ENCODE assay signal across 8 mouse cellular contexts in genomic region chr17:24211631-24212440, GRCm38 (mm10). TPM values are rescaled to one million over a fixed set of nuclear protein-coding genes. Genes with fewer than 3 reads are reported as not detected.
DNase-seq lines count a peak whose midpoint lies in the region; ATAC-seq and TF ChIP-seq lines count a peak whose summit lies in the region.

No protein-coding gene starts in this region.

- H3K27me3 ChIP-seq in testis, adult 2 months (ENCODE audit: control insufficient read depth, insufficient read depth, low read length), result no peaks in the 10 kb centered on the region
- H3K27me3 ChIP-seq in limb, embryonic 10.5 days (ENCODE audit: low read depth, poor library complexity, severe bottlenecking), result peaks cover 12% of the 10 kb centered on the region
- peaks cover 15% of the 10 kb centered on the region; the same call in 1 of the 2 replicates for H3K27me3 ChIP-seq in midbrain, embryonic 14.5 days (ENCODE audit: control insufficient read depth, insufficient read depth, low read length)

- no peaks in the 10 kb centered on the region for H3K9me3 ChIP-seq in limb, embryonic 10.5 days (replicated peaks)
- no peaks in the 10 kb centered on the region for H3K9me3 ChIP-seq in midbrain, embryonic 14.5 days (ENCODE audit: control insufficient read depth, low read length)

- H3K4me3 ChIP-seq in testis, adult 2 months (ENCODE audit: control insufficient read depth, low read depth, low read length), result peak overlapping the region; percentile 8; the same call in 1 of the 2 replicates
- H3K4me3 ChIP-seq in limb, embryonic 10.5 days, result peak overlapping the region; percentile 70
- peak overlapping the region; percentile 53 for H3K4me3 ChIP-seq in midbrain, embryonic 14.5 days (replicated peaks; ENCODE audit: low read depth, low read length)

- no peak for DNase-seq in testis, postnatal 14 days (ENCODE audit: low spot score)
- DNase-seq in kidney, adult 18-20 months, result peak; percentile 52
- DNase-seq in limb, embryonic 10.5 days (ENCODE audit: low spot score), result peak; percentile 85
- peak; percentile 91 for DNase-seq in midbrain, embryonic 14.5 days
- DNase-seq in T-cell, adult 2 months (ENCODE audit: low spot score), result no peak

- H3K4me1 ChIP-seq in testis, adult 2 months (ENCODE audit: control insufficient read depth, insufficient read depth, low read length), result peaks cover 33% of the 10 kb centered on the region
- peaks cover 59% of the 10 kb centered on the region for H3K4me1 ChIP-seq in limb, embryonic 10.5 days
- peaks cover 49% of the 10 kb centered on the region for H3K4me1 ChIP-seq in midbrain, embryonic 14.5 days (ENCODE audit: control insufficient read depth, insufficient read depth, low read length)

- no peaks in the 10 kb centered on the region for H3K36me3 ChIP-seq in testis, adult 2 months (ENCODE audit: control insufficient read depth, insufficient read depth, low read length)
- peaks cover 29% of the 10 kb centered on the region for H3K36me3 ChIP-seq in limb, embryonic 10.5 days
- peaks cover 17% of the 10 kb centered on the region for H3K36me3 ChIP-seq in midbrain, embryonic 14.5 days (ENCODE audit: control insufficient read depth, insufficient read depth, low read length)

- peak overlapping the region; percentile 96 for H3K4me2 ChIP-seq in midbrain, embryonic 14.5 days (ENCODE audit: low read length)

- 2% methylated on average over 37 of the region's 37 CpGs for WGBS in limb, embryonic 10.5 days
- 1% methylated on average over 37 of the region's 37 CpGs for WGBS in midbrain, embryonic 14.5 days

- H3K27ac ChIP-seq in testis, adult 2 months (ENCODE audit: control insufficient read depth, insufficient read depth, low read depth, low read length), result no peak overlapping the region
- H3K27ac ChIP-seq in limb, embryonic 10.5 days, result peak overlapping the region; percentile 96
- peak overlapping the region; percentile 78 for H3K27ac ChIP-seq in midbrain, embryonic 14.5 days (replicated peaks; ENCODE audit: low read depth, low read length)

- no peak for TF ChIP-seq CTCF in testis, adult 2 months (IDR thresholded peaks at IDR 0.05; ENCODE audit: control insufficient read depth, insufficient read depth, insufficient replicate concordance, low read depth, low read length)

- peak overlapping the region; percentile 81 for H3K9ac ChIP-seq in midbrain, embryonic 14.5 days (replicated peaks; ENCODE audit: low read length)

- no peak for TF ChIP-seq POLR2A in testis, adult 2 months (IDR thresholded peaks at IDR 0.05; ENCODE audit: control insufficient read depth, low read depth, low read length)

- ATAC-seq in common myeloid progenitor, adult 5-6 weeks (replicated peaks; ENCODE audit: low read depth, poor library complexity, severe bottlenecking), result peak; percentile 60
- peak; percentile 82 for ATAC-seq in granulocyte monocyte progenitor cell, adult 5-6 weeks (replicated peaks; ENCODE audit: poor library complexity, severe bottlenecking)
- ATAC-seq in midbrain, embryonic 14.5 days (ENCODE audit: low FRiP score, low TSS enrichment), result peak; percentile 56

RNA-seq across cellular contexts. Expression of gene Ntn3, which starts 2.5 kb away (rescaled TPM):
- polyA plus RNA-seq in testis, adult 2 months (2012; rRNA removed), result 0.35 and 0.54 TPM in 2 replicates
- total RNA-seq in common myeloid progenitor, adult 5-6 weeks (2017), result 0.10 and 0.50 TPM in 2 replicates
- total RNA-seq in granulocyte monocyte progenitor cell, adult 5-6 weeks (2014; fragmentation: Nextera tagmentation), result 0.11 TPM in 1 of 2 replicates, not detected in the other
- total RNA-seq in granulocyte monocyte progenitor cell, adult 5-6 weeks (2017), result 0.04 TPM in 1 of 2 replicates, not detected in the other
- 6.7 and 10.7 TPM in 2 replicates for polyA plus RNA-seq in limb, embryonic 10.5 days (2016; fragmentation: Nextera tagmentation; extraction: Ambion mirVana)
- 3.1 and 3.4 TPM in 2 replicates for polyA plus RNA-seq in midbrain, embryonic 14.5 days (2014; fragmentation: Nextera tagmentation; extraction: Ambion mirVana)

RNA-seq across cellular contexts. Expression of gene Tbc1d24, which starts 6.5 kb away (rescaled TPM):
- 7.0 and 9.5 TPM in 2 replicates for polyA plus RNA-seq in testis, adult 2 months (2012; rRNA removed)
- total RNA-seq in common myeloid progenitor, adult 5-6 weeks (2017), result 4.8 and 5.3 TPM in 2 replicates
- total RNA-seq in granulocyte monocyte progenitor cell, adult 5-6 weeks (2014; fragmentation: Nextera tagmentation), result 12.4 and 27.9 TPM in 2 replicates
- 4.8 and 6.4 TPM in 2 replicates for total RNA-seq in granulocyte monocyte progenitor cell, adult 5-6 weeks (2017)
- polyA plus RNA-seq in limb, embryonic 10.5 days (2016; fragmentation: Nextera tagmentation; extraction: Ambion mirVana), result 3.9 and 8.7 TPM in 2 replicates
- polyA plus RNA-seq in midbrain, embryonic 14.5 days (2014; fragmentation: Nextera tagmentation; extraction: Ambion mirVana), result 25.9 and 27.0 TPM in 2 replicates

RNA-seq across cellular contexts. Expression of gene Tedc2, which starts 8.8 kb away (rescaled TPM):
- 4.0 and 4.1 TPM in 2 replicates for polyA plus RNA-seq in testis, adult 2 months (2012; rRNA removed)
- total RNA-seq in common myeloid progenitor, adult 5-6 weeks (2017), result 17.4 and 18.4 TPM in 2 replicates
- total RNA-seq in granulocyte monocyte progenitor cell, adult 5-6 weeks (2014; fragmentation: Nextera tagmentation), result 11.3 and 13.8 TPM in 2 replicates
- 17.0 and 19.5 TPM in 2 replicates for total RNA-seq in granulocyte monocyte progenitor cell, adult 5-6 weeks (2017)
- polyA plus RNA-seq in limb, embryonic 10.5 days (2016; fragmentation: Nextera tagmentation; extraction: Ambion mirVana), result 24.1 and 24.5 TPM in 2 replicates
- 8.0 and 9.0 TPM in 2 replicates for polyA plus RNA-seq in midbrain, embryonic 14.5 days (2014; fragmentation: Nextera tagmentation; extraction: Ambion mirVana)

RNA-seq across cellular contexts. Expression of gene Ccnf, which starts 39.4 kb away (rescaled TPM):
- polyA plus RNA-seq in testis, adult 2 months (2012; rRNA removed), result 10.7 and 13.3 TPM in 2 replicates
- total RNA-seq in common myeloid progenitor, adult 5-6 weeks (2017), result 29.1 and 30.8 TPM in 2 replicates
- 6.1 and 18.3 TPM in 2 replicates for total RNA-seq in granulocyte monocyte progenitor cell, adult 5-6 weeks (2014; fragmentation: Nextera tagmentation)
- 22.7 and 24.1 TPM in 2 replicates for total RNA-seq in granulocyte monocyte progenitor cell, adult 5-6 weeks (2017)
- 117 and 120 TPM in 2 replicates for polyA plus RNA-seq in limb, embryonic 10.5 days (2016; fragmentation: Nextera tagmentation; extraction: Ambion mirVana)
- polyA plus RNA-seq in midbrain, embryonic 14.5 days (2014; fragmentation: Nextera tagmentation; extraction: Ambion mirVana), result 11.1 and 16.6 TPM in 2 replicates

RNA-seq across cellular contexts. Expression of gene Atp6v0c, which starts 42.3 kb away (rescaled TPM):
- polyA plus RNA-seq in testis, adult 2 months (2012; rRNA removed), result 329 and 345 TPM in 2 replicates
- total RNA-seq in common myeloid progenitor, adult 5-6 weeks (2017), result 81.5 and 89.8 TPM in 2 replicates
- total RNA-seq in granulocyte monocyte progenitor cell, adult 5-6 weeks (2014; fragmentation: Nextera tagmentation), result 422 and 477 TPM in 2 replicates
- 134 and 143 TPM in 2 replicates for total RNA-seq in granulocyte monocyte progenitor cell, adult 5-6 weeks (2017)
- polyA plus RNA-seq in limb, embryonic 10.5 days (2016; fragmentation: Nextera tagmentation; extraction: Ambion mirVana), result 414 and 422 TPM in 2 replicates
- 1,214 and 1,517 TPM in 2 replicates for polyA plus RNA-seq in midbrain, embryonic 14.5 days (2014; fragmentation: Nextera tagmentation; extraction: Ambion mirVana)

Comparison
In these comparisons a context has a peak if more than half of its experiments do, and no peak if none do; other contexts are left out.
1. H3K4me3 ChIP-seq: peak in every context shown above with its lines; median percentile 70 in limb, embryonic 10.5 days; 53 in midbrain, embryonic 14.5 days; 8 in testis, adult 2 months.
2. DNase-seq: peak in kidney, adult 18-20 months (single experiment), limb, embryonic 10.5 days (single experiment) and midbrain, embryonic 14.5 days (single experiment); none in testis, postnatal 14 days (single experiment) and T-cell, adult 2 months (single experiment).
3. Peak in every context shown above with its lines, with median percentiles within 50 percentile points of each other: ATAC-seq.